Mouse (Mus musculus) brown adipose tissue, adult 24 weeks (tissue): ENCODE data around the gene Mmp9. TPM values are rescaled to one million over a fixed set of nuclear protein-coding genes. Genes with fewer than 3 reads are reported as not detected.

Experiments used
- H3K27ac ChIP-seq: fragments of 200-500 bp; replicated peaks from 2 replicates; pipeline ENCODE4 v1.5.1; 2012; ENCODE audit warnings: low read depth, mild to moderate bottlenecking, low read length
- H3K4me1 ChIP-seq: fragments of 200-500 bp; 2 replicates; pipeline ENCODE4 v1.6.1; 2012; ENCODE audit warnings: low read length, mixed read lengths; ENCODE audit not compliant: control insufficient read depth, insufficient read depth, insufficient read length
- H3K4me3 ChIP-seq: fragments of 200-500 bp; 2 replicates; pipeline ENCODE4 v1.5.1; 2012; ENCODE audit warnings: low read depth, mild to moderate bottlenecking, low read length, moderate library complexity; ENCODE audit not compliant: insufficient read depth
- polyA plus RNA-seq: library from polyadenylated mRNA; stranded (reverse); fragments of >200 nt; gene quantifications from 2 replicates; pipeline ENCODE4 v1.2.4, GENCODE M21; 2012; ENCODE audit not compliant: missing spikeins, insufficient read depth, insufficient read length

Mmp9 gene
- polyA plus RNA-seq, 1 experiment, result 6.9 TPM

DNA sequence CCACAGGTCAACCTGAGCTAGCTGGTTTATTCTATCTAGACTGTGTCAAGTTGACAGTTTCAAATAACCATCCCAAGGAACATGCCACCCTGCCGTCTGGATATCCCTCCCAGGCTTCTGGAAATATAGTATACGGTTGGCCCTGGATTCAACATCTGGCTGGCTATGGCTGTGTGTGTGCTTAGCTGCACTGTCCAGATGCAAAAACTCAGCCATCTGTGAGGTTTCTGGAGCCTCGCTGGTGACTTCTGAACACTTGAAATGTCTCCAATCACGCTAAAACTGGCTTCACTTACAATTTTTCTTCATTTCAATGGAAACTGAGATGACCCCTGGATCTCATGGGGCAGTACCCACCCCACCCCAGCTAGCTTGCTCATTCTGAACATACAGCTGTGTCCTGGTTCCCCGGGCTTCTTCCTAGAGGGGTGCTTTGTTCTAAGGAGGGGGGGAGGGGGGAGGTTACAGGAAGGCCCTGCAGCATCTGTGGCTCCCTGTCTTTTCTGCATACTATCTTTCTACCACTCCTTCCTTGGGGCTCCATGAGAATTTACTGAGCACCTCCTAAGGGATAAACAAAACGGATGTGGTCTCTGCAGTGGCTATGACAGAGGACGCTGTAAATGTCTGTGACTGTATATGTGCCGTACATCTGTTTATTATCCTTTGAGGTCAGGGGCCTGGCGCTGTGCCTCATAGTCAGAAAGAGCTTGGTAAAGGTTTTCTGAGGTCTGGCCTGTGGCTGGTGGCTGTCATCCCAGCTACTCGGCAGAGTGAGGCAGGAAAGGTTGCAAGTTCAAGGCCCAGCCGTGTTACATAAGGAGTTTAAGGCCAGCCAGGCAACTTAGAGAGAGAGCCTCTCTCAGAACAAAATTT is 9.6 kb upstream of the Mmp9 start:
- Histone ChIP-seq H3K4me1 (no peaks in the 10 kb centered on the region), H3K4me3 (no peak overlapping the region), H3K27ac (no peak overlapping the region)

DNA sequence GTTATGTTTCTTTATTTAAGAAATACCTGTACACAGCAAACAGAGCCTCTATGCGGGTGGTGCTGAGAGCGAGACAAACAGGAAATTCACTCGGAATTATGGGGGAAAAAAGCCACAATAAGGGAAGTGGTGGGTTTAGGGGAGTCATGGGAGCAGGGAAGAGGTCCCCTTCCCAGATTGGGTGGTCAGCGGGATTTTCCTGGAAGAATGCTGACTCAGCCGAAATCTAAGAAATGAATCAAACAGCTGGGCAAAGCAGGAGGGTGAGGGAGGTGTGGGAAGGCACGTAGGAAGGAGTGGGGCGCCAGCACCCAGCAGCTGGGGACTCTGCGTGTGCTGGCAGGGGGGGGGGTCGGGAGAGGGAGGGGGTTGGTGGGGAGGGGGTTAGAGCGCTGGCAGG is 7.0 kb upstream of the Mmp9 start:
- H3K27ac ChIP-seq, result no peak overlapping the region
- no peak overlapping the region for H3K4me3 ChIP-seq
- no peaks in the 10 kb centered on the region for H3K4me1 ChIP-seq

DNA sequence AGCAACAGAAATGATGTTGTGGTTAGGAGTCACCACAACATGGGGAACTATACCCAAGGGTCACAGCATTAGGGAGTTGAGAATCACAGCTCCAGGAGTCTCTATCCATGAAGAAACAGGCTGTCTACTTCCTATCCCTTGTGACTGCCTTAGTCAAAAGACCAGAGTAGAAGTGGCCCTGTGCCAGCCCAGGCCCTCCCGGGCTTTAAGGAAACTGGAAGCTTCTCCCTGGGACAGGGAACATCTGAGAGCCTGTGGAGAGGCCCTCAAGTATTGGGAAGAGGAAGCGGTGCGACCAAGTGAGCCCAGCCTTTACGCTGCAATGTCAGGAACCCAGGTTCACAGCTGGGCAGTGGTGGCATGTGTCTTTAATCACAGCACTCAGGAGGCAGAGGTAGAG is 4.6 kb upstream of the Mmp9 start:
- H3K27ac ChIP-seq, result no peak overlapping the region
- no peak overlapping the region for H3K4me3 ChIP-seq
- H3K4me1 ChIP-seq, result no peaks in the 10 kb centered on the region

DNA sequence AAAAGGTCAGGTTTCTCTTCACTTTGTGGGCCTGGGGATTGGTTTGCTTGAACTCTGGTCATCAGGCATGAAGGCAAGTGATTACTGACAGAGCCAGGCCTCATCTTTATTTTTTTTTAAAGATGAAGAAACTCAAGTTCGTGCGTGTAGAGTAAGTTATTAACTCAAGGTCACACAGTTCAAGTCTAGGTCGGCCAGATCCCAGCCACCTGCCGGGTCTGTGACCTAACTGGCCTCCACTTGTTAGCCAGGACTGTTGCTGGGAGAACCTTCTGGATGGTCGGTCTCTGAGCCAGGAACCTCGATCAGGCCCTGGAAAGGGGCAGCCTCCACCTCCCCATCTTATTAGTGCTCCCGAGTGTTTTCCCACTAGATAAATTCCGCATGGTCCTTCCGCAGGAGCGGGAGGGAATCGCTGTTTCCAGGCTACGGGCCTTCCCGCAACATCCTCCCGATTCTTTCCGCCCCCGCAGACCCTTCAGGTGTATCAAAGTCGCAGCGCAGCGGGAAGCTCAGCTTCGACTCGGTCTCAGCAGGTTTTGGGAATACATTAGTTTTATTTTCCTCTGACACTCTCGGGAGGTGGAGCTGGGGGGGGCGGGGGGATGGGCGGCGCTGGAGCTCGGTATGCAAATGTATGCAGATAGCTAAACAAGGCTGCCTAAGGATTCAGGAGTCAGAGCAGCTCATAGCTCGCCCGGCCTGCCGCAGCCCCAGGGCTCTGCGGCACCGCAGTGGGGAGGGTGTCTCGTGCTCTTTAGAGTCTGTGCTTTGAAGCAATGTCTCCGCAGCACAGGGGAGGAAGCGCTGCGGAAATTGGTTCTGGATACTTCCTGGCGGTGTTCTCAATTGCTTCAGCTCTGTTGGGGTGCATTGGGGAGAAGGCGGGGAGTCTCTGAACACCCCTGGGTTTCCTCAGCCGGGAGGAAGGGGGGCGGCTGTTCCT is 2.2 kb upstream of the Mmp9 start:
- Histone ChIP-seq H3K4me1 (no peaks in the 10 kb centered on the region; the same call in 1 of the 2 replicates), H3K27ac (no peak overlapping the region), H3K4me3 (peak overlapping the region; percentile 49)

DNA sequence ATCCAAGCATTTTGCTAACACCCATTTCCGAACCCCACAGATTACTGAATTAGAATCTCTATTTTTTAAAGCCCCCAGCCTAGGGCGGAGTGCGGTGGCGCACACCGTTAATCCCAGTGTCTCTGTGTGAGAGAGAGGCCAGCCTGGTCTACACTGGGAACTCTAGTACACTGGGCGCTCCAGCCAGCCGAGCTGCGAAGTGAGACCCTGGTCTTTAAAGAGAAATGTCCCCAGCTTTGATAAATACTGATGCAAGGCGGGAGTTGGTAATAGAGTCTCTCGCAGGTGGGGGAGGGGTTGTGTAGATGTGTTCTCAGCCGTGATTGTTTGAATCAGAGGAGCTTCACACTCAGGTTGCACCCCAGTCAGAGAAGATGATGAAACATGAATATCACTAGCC is 1.5 kb upstream of the Mmp9 start:
- no peaks in the 10 kb centered on the region; the same call in 1 of the 2 replicates for H3K4me1 ChIP-seq
- peak overlapping the region; percentile 49 for H3K4me3 ChIP-seq
- H3K27ac ChIP-seq, result no peak overlapping the region

DNA sequence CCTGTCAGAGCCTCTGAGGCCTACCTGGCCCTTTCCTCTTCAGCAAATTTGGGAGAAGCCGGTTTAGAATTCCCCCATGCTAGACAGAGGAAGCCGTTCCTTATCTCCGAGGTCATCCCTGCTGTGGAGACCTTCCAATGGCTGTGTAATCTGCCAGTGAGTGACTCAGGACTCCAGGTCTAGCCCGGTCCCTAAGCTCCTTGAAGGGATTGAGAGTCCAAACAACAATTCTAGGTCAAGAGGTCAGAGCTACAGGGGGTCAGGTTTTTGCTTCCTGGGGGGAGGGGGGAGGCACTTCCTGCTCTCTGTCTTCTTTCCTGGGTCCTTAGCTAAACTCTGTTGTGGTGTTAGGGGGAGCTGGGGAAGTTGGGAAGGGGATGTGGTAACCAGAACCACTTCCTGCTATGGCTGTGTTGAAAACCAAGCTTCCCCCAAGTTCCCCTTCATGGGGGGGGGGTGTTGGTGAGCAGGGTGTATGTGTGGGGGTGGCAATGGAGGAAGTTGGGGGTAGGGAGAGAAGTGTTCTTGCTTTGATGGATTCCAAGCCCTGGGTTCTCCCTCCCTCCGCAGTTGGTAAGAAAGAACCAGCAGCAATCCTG is 2.2 kb downstream of the Mmp9 start:
- H3K4me3 ChIP-seq, result no peak overlapping the region
- H3K27ac ChIP-seq, result no peak overlapping the region
- H3K4me1 ChIP-seq, result no peaks in the 10 kb centered on the region; the same call in 1 of the 2 replicates

DNA sequence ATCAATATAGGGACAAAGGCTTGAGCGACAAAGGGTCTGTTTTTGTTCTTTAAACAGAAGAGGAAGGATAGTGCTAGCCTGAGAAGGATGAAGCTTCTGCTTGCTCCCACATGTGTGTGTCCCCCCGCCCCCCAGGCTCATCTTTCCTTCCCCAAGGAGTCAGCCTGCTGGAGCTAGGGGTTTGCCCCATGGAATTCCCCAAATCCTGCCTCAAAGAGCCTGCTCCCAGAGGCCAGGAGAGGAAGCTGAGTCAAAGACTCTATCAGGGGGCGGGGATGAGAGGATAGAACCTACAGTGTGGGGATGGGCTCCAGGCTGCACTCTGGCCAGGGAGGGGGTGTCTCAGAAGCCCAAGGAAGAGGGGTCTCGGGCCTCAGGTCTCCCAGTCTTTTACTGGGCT is 6.9 kb downstream of the Mmp9 start:
- Histone ChIP-seq H3K27ac (no peak overlapping the region), H3K4me3 (no peak overlapping the region), H3K4me1 (no peaks in the 10 kb centered on the region)

DNA sequence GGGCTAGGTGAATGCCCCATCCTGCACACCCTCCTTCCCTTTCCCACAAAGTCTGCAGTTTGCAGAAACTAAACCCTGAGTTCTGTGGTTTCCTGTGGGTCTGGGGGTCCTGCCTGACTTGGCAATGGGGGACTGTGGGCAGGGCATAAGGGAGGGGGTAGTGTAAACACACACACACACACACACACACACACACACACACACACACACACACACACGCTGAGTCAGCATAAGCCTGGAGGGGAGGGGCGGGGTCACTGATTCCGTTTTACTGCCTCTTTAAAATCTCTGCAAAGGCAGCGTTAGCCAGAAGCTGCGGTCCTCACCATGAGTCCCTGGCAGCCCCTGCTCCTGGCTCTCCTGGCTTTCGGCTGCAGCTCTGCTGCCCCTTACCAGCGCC is 7.3 kb downstream of the Mmp9 start:
- H3K27ac ChIP-seq, result no peak overlapping the region
- H3K4me1 ChIP-seq, result no peaks in the 10 kb centered on the region
- H3K4me3 ChIP-seq, result no peak overlapping the region

DNA sequence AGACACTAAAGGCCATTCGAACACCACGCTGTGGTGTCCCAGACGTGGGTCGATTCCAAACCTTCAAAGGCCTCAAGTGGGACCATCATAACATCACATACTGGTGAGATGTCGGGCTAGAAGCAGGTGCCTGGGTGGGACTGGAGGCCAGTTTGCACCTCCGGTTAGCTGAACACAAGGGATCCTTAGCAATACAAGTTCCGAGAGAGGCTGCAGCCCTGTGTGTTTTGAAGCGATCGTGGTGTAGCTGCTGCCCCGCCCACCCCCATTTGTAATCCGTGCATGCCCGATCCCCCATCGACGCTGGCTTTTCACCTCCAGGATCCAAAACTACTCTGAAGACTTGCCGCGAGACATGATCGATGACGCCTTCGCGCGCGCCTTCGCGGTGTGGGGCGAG is 8.4 kb downstream of the Mmp9 start:
- Histone ChIP-seq H3K4me1 (no peaks in the 10 kb centered on the region), H3K27ac (no peak overlapping the region), H3K4me3 (peak overlapping the region; percentile 20; the same call in 1 of the 2 replicates)

DNA sequence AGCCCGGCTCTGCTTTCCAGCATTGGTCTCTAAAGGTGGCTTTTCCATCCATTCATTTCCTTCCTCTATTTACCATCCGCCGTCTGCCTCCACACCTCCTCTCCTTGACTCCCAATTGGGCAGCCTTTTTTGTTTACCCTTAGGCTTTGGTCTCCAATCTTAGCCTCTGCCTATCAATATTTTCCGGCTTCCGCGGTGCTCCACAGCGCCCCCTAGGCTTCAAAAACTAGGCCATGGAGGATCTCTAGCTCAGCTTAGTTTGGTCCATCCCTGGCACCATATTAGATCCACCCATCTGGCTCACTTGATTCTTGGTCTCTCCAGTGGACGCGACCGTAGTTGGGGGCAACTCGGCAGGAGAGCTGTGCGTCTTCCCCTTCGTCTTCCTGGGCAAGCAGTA is 9.9 kb downstream of the Mmp9 start:
- Histone ChIP-seq H3K4me3 (no peak overlapping the region), H3K27ac (no peak overlapping the region), H3K4me1 (no peaks in the 10 kb centered on the region)

DNA sequence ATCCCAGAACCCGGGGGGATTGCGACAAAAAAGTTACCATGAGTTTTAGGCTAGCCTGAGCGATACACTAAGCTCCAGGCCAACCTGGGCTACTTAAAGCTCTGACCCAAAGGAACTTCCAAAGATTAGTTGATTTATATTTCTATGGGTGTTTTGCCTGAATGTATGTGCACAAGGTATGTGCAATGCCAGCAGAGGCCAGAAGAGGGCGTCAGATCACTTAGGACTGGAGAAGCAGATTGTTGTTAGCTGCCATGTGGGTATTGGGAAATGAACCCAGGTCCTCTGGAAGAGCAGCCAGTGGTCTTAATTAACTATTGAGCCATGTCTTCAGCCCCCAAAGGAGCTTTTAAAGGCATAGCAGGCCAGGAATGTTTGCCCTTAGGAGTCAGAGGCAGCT is 11.2 kb downstream of the Mmp9 start:
- no peaks in the 10 kb centered on the region for H3K4me1 ChIP-seq
- no peak overlapping the region for H3K4me3 ChIP-seq
- no peak overlapping the region for H3K27ac ChIP-seq

DNA sequence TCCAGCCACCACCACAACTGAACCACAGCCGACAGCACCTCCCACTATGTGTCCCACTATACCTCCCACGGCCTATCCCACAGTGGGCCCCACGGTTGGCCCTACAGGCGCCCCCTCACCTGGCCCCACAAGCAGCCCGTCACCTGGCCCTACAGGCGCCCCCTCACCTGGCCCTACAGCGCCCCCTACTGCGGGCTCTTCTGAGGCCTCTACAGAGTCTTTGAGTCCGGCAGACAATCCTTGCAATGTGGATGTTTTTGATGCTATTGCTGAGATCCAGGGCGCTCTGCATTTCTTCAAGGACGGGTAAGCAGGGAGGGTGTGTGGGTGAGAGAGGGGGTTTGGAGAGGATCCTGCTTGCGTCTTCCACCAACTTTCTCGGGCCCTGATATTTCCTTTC is 11.9 kb downstream of the Mmp9 start:
- Histone ChIP-seq H3K4me3 (no peak overlapping the region), H3K4me1 (no peaks in the 10 kb centered on the region), H3K27ac (no peak overlapping the region)

DNA sequence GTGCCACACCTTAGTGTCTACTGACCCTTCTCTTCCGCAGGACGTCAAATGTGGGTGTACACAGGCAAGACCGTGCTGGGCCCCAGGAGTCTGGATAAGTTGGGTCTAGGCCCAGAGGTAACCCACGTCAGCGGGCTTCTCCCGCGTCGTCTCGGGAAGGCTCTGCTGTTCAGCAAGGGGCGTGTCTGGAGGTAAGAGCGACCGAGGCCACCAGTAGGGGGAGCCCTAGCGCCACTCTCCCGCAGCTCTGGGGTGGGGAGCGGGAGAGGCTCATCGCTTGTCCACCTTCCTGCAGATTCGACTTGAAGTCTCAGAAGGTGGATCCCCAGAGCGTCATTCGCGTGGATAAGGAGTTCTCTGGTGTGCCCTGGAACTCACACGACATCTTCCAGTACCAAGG is 12.6 kb downstream of the Mmp9 start:
- H3K27ac ChIP-seq, result no peak overlapping the region
- no peaks in the 10 kb centered on the region for H3K4me1 ChIP-seq
- no peak overlapping the region for H3K4me3 ChIP-seq

DNA sequence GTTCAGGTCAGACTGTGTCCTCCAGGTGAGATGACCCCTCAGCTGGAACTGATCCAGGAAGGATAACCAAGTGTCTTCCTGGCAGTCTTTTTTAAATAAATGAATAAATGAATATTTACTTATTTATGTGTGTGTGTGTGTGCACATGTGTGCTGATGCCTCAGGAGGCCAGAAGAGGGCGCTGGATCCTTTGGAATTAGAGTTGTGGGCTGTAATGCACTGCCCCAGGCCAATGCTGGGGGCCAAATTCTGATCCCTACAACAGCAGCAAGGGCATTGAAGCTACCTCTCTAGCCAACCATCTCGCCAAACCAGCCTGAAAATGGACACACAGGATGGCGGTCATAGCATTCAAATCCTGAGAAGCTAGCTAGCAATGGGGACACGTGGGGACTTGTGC is 15.1 kb downstream of the Mmp9 start:
- Histone ChIP-seq H3K27ac (no peak overlapping the region), H3K4me1 (no peaks in the 10 kb centered on the region), H3K4me3 (no peak overlapping the region)

DNA sequence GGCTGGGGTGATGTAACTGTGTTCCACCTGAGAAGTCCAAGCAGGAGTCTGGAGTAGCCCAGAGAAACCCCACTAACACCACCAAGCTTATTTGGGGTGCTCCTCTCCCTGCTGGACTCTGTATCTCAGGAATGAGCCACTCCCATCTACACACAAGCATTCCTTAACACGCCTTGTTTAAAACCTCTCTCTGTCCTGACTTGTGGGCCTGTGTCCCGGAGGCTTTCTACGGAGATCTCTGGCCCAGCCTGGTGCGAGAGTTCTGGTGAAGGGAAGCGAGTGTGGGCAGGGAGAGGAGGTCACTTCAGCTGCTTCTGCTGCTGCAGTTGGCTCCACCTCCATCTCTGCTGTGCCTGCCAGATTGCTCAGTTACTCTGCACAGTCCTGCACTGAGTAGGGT is 15.6 kb downstream of the Mmp9 start:
- H3K4me3 ChIP-seq, result no peak overlapping the region
- H3K4me1 ChIP-seq, result no peaks in the 10 kb centered on the region
- H3K27ac ChIP-seq, result no peak overlapping the region
